Mouse (Mus musculus) heart, postnatal 0 days (tissue): ENCODE results near the gene Vwa7.

Source experiments
- CTCF ChIP-seq: IDR thresholded peaks from 2 replicates; pipeline ENCODE4 v1.5.1; 2016; ENCODE audit warnings: antibody characterized with exemption, control low read depth, low read depth
- EP300 ChIP-seq: IDR thresholded peaks from 2 replicates; pipeline ENCODE4 v1.6.1; 2016; ENCODE audit warnings: antibody characterized with exemption, low read depth

- no peak for TF ChIP-seq EP300
- no peak for TF ChIP-seq CTCF
Observed at GRCm38 (mm10) chr17:35023221-35023620, 6.8 kb downstream of the Vwa7 start.
